Mouse (Mus musculus): ENCODE measurements around the gene Selenoo.

- TF ChIP-seq CTCF (IDR thresholded peaks at IDR 0.05; ENCODE audit: extremely low read depth, insufficient read length, insufficient replicate concordance, low read depth, low read length) (no peak), POLR2A (IDR thresholded peaks at IDR 0.05; ENCODE audit: low read depth, low read length) (no peak)
Observed at GRCm38 (mm10) chr15:89138046-89138405, 49.1 kb downstream of the Selenoo start.

All from small intestine, adult 2 months (tissue).